Mouse (Mus musculus) CH12.LX (cell line): ENCODE results near the gene Sbno1.
"Not testable (repeated sequence)": the region's sequence is repeated elsewhere in the genome, so short reads cannot be mapped to it uniquely, and the experiment has no call there.

Source experiments
- CTCF ChIP-seq, 2 experiments: IDR thresholded peaks in 1 of 2; conservative IDR thresholded peaks in 1 of 2; 2 replicates each; pipeline ENCODE4 v1.5.1; 2011 to 2012; ENCODE audit warnings: low read depth in 2 of 2, low read length in 2 of 2, improper control_type of control experiment in 1 of 2, inconsistent platforms in 1 of 2, mild to moderate bottlenecking in 1 of 2, moderate library complexity in 1 of 2
- E2F4 ChIP-seq: IDR thresholded peaks from 2 replicates; pipeline ENCODE4 v1.6.1; 2011; ENCODE audit warnings: low read depth, low read length, improper control_type of control experiment; ENCODE audit not compliant: insufficient replicate concordance
- POLR2A ChIP-seq: IDR thresholded peaks from 2 replicates; pipeline ENCODE4 v1.6.1; 2011; ENCODE audit warnings: low read depth, mild to moderate bottlenecking, improper control_type of control experiment, low read length
- USF1 ChIP-seq: IDR thresholded peaks from 2 replicates; pipeline ENCODE4 v1.6.1; 2014; ENCODE audit warnings: low read depth, mild to moderate bottlenecking, inconsistent platforms, low read length, improper control_type of control experiment

DNA sequence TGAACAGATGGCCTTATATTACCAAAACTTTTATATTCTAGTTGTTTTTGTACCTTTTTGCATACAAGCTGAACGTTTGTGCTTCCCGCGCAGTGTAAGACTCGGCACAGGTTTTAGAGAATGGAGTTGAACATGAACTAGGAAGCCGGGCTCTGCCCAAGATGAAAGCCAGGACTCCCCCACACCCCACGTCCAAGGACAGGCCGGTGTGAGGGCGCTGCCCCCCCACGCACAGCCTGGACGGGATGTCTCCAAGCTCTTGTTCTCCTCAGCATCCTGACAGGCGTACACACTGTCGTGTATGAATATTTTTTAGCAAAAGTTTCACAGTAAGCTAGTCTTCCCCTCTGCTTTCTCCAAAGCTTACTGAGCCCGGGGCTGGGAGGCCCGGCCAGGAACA lies 35.1 kb upstream of the Sbno1 start:
- not testable (repeated sequence) for TF ChIP-seq USF1; CTCF (conservative IDR thresholded peaks at IDR 0.05 in 1 of 2, IDR thresholded peaks at IDR 0.05 in 1 of 2; ENCODE audit: low read depth in 2 of 2, low read length in 2 of 2); POLR2A; E2F4
